Mouse (Mus musculus) retina, postnatal 1 day (tissue): ENCODE measurements around the gene Bcam.

Experiments
- DNase-seq: peaks from one replicate; pipeline ENCODE4 v3.0.0-alpha.2; 2012

Gene Bcam

DNA sequence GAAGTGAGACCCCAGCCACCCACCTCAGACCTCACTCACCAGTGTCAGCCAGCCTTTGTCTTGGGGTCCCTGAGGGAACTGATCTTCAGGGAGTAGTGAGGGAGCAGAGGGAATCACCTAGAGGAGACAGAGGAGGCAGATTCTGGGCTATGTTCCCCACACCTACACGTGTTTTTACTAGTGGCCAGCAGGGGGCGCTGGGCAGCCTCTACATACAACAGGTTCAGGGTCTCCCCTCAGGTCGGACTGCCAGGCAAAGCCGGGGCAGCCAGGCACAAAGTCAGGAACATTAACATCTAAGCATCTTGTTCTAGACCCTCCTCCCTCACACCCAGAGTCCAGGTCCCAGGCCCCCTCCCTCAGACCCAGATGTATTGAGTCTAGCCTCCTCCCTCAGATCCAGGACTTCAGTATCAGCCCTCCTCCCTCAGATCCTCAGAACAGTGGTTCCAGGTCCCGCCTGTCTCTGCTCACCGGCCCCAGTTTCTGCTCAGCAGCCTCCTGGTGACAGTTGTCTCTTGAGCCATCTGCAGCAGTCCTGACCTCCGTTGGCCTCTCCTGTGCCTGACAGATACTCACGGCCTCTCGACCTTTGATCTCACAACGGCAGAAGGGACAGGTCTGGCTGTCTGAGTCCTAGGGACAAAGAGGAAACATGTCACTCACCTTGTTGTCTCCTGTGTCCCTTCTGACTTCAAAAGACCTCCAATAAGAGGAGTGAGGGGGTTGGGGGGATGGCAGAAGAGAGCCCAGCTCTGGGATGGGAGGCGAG lies 14.1 kb upstream of the Bcam start:
- DNase-seq, result peak; percentile 35

DNA sequence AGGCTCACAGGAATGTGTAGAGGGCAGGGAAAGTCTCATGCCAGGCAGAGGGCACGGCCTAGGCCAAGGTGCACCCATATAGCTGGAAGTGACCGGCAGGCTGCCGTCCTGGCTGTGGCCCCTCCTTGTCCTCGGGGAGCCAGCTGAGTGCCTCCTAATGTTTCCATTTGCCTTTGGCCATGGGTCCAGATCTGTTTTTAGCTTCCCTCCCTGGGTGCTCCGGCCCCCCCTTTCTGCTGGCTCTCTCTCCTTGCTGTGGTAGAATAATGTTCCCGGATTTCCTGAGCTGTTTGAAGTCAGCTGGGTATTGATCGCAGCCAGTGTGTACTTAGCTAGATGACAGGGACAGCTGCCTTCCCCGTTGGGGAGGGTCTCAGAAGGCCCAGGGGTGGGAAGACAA lies 12.8 kb upstream of the Bcam start:
- no peak for DNase-seq

DNA sequence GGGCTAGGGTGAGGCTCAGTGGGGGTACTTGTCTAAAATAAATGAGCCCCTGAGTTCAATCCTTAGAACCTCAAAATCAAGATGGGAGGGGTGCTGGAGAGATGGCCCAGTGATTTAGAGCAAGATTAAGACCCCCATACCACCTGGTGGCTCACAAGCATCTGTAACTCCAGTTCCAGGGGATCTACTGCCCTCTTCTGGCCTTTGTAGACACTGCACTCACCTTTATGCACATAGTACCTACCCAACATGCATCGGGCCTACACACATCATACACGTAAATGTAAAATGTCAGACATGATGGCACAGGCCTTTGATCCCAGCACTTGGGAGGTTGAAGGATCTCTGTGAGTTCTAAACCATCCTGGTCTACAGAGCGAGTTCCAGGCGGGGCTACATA lies 11.8 kb upstream of the Bcam start:
- peak; percentile 54 for DNase-seq

GRCm38 (mm10) chr7:19781741-19782140 lies 10.9 kb upstream of the Bcam start:
- no peak for DNase-seq

GRCm38 (mm10) chr7:19779903-19780302 lies 9.1 kb upstream of the Bcam start:
- DNase-seq, result no peak

GRCm38 (mm10) chr7:19778645-19779044 lies 7.8 kb upstream of the Bcam start:
- no peak for DNase-seq

DNA sequence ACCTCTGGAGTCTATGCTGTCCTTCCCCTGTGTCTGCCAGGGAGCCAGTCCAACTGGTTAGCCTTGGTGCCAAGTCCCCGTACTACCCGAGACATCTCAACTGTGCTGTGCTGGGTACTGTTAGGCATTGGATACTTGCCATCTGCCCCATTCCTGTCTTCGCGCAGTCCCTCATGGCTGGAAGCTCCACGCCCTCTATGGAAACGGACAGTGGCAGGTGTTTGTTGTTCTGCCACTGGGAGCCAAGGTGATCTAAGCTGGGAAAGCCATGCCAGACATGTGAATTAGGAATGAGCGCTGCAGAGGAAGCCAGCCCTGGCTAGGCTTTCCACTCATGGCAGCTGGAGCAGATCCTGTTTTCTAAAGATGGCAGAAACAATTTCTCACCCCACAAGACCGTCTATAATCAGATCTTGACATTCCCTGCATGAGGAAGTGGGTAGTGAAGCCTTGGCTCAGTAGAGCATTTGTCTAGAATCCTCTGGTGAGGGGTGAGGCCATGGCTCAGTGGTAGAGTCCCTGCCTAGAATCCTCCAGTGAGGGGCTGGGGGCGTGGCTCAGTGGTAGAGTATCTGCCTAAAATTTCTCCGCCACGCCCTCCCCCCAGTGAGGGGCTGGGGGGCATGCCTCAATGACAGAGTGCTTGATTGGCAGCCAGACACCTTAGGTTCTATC lies 6.4 kb upstream of the Bcam start:
- no peak for DNase-seq

DNA sequence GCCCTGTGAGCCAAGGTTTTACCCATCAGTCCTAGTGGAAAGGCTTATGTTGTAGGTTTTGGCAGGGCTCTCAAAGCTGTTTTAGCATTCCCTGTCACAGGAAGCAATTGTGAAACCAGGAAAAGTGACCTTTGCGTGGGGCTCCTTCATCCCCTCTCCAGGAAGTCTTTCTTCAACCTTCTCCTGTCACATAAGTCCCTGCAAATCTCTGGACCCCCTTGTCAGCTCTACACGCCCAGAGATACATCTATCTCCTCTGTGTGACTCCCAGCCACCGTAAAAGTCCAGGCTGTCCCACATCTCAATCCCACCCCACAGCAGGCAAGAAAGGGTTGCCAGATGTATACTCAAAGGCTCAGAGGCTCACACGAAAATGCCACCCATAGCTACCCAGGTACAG lies 866 bp upstream of the Bcam start:
- no peak for DNase-seq

- peak; percentile 93 for DNase-seq
These were observed 451 bp downstream of the Bcam start for GRCm38 (mm10) chr7:19770375-19770754.

DNA sequence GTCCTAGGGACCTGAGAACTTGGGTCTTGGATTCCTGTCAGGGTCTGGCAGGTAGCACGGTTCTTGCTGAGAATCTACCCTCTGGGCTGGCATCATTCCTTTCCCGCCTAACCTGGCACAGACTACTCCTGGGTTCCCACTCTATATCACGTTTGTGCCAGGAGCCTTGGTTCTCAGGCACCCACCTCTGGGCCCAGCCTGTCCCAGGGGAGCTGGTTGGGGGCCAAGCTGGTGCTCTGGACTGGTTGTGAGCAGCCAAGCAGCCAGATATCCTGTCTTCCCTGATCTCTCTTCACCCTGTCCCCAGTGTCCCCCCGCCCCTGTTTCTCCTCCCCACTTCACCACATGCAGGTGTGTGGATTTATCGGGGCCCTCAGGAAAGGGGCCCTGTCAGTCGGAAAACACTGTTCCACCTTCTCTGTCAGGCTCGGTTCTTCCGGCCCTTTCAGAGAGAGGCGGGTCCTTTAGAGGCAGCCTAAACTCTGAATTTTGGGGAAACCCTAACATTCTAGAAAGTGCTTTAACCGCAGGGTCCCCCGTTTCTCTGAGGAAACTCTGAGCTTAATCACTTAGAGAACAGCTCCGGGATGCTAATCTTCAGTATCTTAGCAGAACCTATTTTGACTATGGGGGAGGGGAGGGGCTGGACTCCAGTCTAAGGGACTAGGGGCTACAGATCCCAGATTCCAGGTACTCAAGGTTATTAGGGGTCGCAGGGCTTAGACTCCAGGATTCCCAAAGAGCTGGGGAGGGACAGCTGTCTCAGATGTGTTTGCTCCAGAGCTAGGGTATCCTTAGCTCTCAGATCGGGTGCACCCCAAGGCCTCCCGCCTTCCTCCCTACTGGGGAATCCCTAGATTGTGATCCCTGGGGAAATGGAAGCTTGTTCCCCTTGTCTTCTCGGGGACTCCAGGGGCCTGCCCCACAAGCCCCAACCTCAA lies 1.1 kb downstream of the Bcam start:
- no peak for DNase-seq

DNA sequence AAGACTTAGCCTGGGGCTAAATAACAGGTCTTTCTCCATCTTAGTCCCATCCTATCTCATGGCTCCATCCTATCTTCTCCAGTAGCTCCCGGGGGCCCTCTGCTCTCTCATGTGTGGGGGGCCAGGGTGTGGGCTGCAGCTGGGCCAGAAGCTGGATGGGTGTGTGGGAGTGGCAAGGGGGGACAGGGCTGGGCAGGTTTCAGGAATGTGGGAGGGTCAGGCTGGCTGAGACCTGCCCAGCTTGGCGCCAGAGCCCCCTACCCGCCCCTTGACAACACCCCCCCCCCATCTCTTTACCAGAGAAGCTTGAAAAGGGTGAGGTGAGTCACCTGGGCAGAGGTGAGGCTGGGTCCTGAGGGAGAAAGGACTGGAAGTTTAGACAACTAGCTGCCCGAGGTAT lies 1.8 kb downstream of the Bcam start:
- no peak for DNase-seq

- no peak for DNase-seq
These were observed 2.6 kb downstream of the Bcam start for GRCm38 (mm10) chr7:19768251-19768650.

DNA sequence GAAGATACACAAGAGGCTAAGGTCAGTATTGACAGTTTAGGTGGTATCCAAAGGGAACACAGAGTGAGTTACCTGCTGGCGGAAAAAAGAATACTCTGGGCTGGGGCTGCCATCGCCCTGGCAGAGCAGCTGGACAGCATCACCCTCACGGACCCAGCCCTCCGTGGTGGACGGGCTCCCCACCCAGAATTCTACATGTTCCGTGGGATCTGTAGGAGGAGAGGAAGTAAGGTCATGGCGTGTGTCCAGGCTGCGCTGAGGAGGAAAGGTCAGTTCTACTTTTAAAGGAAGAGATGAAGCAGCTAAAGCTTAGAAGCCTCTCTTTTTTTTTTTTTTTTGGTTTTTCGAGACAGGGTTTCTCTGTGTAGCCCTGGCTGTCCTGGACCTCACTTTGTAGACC lies 6.2 kb downstream of the Bcam start:
- DNase-seq, result no peak

DNA sequence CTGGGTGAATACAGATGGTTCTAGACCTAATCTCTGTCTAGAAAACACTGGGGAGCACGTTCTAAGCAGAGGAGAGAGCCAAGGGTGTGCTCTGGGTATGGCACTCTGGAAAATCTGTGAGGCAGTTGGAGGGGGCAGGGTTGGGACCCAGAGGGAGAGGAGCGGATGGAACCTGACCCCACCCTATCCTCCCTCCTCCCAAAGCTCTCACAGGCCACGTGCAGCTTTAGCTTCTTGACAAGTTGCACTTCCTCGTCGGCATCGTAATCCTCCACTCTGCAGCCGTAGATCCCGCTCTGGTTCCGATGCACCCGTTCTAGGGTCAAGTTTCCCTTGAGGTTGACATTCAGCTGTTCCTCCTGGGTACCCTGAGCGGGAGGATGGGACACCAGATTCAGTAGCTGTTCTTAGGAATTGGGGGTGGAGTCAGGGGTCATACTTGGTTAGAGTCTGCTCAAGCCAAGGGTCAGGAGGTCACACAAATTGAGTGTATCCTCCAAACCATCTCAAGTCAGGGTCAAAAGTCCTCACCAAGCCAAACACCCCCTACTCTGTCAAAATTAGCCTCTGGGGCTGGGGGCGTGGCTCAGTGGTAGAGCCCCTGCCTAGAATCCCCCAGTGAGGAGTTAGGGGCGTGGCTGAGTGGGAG lies 6.9 kb downstream of the Bcam start:
- DNase-seq, result no peak

DNA sequence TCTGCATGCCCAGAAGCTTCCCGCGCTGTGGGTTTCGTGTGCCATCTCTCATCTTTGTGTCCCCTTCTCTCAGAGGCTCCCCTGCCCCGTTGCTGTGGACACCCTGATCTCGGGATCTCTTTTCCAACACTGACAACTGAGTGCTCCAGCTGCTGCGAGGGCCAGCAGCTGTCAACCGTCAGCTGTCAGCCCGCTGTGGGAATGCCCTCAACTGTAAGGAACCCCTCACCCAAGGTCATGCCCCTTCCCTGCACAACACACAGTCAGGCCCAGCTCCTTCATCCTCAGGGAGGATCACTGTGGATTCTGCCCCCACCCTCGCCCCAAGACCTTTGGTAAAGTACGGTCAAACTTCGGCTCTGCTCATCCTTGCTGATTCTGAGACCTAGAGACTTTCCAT lies 8.5 kb downstream of the Bcam start:
- no peak for DNase-seq

- no peak for DNase-seq
These were observed 10.8 kb downstream of the Bcam start for GRCm38 (mm10) chr7:19760021-19760420.

DNA sequence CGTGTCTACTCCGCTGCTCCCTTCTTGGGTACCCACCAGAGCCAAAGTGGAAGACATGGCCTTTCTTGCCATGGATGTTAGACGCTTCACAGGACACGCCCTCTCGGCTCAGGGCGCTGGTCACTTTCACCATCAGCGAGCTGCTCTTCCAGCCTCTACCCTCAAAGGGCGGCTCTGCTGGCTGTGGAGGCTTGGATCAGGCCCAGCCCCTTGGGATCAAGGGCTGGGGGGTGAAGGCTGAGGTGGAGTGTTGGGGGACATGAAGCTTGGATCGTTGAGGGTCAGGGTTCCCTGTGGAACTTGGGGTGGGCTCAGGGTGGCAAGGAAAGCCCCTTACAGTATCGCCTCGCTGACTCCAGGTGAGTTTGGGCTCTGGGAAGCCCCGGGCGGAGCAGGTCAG lies 12.2 kb downstream of the Bcam start:
- DNase-seq, result no peak

DNA sequence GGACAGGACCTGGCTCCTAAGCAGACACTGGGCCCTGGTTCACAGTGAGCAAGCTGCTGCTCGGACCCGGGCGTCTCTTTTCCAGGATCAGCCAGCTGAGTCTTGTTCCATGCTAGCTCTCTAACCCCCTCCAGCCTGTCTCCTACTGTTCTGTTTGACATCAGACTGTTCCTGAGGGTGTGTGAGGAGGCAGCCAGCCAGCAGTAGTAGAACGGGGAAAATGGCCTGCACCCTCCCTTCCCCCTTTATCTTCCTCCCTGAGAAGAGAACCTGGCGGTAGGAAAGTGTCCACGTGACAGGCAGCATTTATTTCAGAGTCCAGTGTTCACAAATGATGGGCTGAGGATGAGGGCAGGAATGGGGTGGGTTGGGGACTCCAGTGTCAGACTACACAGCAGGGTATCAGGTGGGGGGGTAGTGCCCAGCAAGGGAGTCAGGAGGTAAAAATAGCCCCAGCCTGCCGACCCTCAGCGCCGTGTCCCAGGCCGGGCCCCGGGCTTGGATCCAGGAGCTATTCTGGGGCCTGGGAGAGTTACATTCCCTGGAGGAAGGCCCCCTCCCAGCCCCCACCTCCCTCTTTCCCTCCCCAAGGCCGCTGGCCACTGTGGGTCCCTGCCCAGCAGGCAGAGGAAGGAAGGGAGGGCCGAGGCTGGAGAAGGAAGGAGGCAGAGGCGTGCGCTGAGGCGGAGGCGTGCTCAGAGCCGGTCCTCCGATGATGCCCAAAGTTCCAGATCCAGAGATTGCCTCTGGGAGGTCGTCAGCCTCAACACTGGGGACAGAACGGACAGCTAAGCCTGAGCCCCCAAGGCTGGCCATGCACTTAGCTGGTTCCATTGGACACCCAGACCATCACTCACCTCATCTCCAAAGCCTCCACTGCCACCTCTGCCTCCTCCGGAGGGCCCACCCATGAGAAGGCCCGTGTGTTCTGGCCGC lies 14.7 kb downstream of the Bcam start:
- no peak for DNase-seq

DNA sequence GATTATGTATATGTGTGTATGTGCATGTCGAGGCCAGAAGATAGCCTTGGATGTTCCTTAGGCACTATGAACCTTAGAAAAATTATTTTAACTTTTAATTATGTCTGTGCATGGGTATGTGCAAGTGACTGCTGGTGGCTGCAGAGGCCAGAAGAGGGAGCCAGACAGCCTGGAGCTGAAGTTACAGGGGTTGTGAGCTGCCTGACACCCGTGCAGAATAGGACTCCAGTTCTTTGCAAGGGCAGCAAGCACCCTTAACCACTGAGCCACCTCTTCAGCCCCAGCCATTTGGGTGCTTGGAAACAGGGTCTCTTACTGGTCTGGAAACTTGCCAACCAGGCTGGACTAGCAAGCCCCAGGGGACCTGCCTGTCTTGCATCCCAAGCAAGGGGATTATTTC lies 15.8 kb downstream of the Bcam start:
- no peak for DNase-seq

DNA sequence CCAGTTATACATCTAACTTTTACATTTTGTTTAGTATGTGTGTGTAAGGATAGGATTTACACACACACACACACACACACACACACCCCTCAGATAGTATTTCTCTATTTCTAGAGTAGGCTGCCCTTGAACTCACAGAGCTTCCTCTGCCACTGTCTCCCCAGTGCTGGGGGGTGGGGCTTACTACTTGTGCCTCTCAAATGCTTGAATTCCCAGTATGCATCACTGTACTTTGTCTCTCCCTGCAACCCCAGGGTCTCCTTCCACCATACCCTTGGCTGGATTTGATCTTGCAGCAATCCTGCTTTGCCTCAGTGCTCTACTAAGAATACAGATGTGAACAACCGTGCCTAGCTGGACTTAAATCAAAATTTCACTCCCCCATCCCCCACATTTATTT lies 16.8 kb downstream of the Bcam start:
- no peak for DNase-seq

DNA sequence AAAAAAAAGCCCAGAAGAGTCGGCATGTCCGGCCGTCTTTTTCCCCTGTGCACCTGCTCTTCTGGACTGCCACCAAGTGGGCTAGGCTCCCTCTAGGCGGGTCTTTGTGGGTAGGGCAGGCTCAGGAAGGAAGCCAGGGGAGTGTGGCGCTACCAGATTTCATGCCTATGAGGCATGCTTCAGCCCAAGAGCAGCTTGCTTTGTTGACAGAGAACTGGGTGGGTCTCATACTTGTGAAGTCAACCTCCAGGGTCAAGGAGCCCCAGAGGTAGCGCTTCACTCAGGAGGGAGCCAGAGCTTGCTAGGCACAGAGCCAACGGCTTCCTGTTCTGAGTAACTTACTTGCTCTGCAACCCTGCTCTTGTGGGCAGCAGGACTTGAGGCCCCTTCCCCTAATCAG lies 17.2 kb downstream of the Bcam start:
- DNase-seq, result no peak

DNA sequence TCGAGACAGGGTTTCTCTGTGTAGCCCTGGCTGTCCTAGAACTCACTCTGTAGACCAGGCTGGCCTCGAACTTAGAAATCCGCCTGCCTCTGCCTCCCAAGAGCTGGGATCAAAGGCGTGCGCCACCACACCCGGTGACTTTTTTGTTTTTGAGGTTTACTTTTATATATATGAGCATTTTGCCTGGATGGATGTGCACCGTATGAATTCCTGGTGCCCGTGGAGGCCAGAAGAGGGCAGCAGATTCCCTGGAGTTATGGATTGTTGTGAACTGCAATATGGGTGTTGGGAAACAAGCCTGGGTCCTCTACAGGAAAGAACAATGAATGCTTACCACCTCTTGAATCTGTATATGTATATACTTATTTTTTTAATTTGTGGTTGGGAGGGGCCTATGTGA lies 18.2 kb downstream of the Bcam start:
- peak; percentile 30 for DNase-seq
